Mouse (Mus musculus): ENCODE measurements around the gene AI467606. TPM values are rescaled to one million over a fixed set of nuclear protein-coding genes. Genes with fewer than 3 reads are reported as not detected.

The AI467606 gene
- polyA plus RNA-seq, 1 experiment, result 135 TPM

DNA sequence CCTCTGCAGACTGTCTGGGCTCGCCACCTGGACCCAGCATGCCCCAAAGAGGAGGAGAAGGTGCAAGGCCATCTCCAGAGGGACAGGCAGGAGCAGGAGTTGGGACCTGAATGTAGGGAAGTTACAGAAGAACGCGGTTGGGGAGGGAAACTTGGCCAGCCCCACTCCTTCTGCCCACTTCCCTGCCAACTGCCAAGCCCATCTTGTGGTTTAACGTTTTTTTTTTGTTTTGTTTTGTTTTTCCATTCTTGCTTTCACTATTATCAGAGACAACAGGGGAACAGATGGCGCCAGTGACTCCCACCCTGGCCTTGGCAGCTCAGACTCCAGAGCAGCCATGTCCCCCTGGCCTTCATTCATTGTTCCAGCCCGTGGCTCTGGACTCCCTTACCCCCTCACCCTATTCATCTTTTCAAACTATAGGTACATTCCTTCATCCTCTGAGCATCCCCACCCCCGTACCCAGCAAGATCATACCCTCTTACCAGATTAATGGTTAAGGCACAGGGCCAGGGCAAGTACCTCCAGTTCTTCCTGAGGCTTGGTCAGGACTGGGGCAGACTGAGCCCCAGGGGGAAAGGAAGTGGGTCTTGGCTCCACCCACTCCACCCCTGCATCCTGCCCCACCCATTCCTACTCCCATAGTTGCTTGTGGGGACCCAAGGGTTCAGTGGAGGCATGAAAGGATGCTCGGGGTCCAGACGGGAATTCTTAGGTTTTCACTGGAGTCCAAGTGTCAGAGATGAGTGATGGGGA is 46.3 kb downstream of the AI467606 start, which contains the start of gene Spn:
Gene Spn (minus strand): TSS at position 562 of the 756 bp plus-strand sequence.
- H3K4me3 ChIP-seq (ENCODE audit: extremely low read depth, insufficient read depth, insufficient read length), result peak within 1 kb of the TSS; percentile 54
- WGBS, result 8% methylated on average over 9 of the region's 9 CpGs
- peak in 1 of 2 experiments; percentile 57 for DNase-seq (ENCODE audit: low read depth in 1 of 2, low spot score in 2 of 2)
- H3K36me3 ChIP-seq (ENCODE audit: control insufficient read depth, insufficient read depth, low read length), result no peaks in the 10 kb centered on the region
- H3K27me3 ChIP-seq (ENCODE audit: control insufficient read depth, insufficient read depth, low read length), result no peaks in the 10 kb centered on the region
- H3K4me1 ChIP-seq (ENCODE audit: control insufficient read depth, insufficient read depth, insufficient read length), result peaks cover 43% of the 10 kb centered on the region
- H3K27ac ChIP-seq (ENCODE audit: insufficient read depth, low read length), result peak within 1 kb of the TSS; percentile 80
- TF ChIP-seq CTCF (IDR thresholded peaks at IDR 0.05; ENCODE audit: extremely low read depth, insufficient read depth, insufficient read length, insufficient replicate concordance), result no peak
- peak; percentile 45; the same call in 1 of the 2 replicates for TF ChIP-seq POLR2A (IDR thresholded peaks at IDR 0.05; ENCODE audit: low read depth, low read length)

GRCm38 (mm10) chr7:127139100-127139499 is 47.9 kb downstream of the AI467606 start:
- no peak overlapping the region for H3K4me3 ChIP-seq (ENCODE audit: extremely low read depth, insufficient read depth, insufficient read length)
- no peaks in the 10 kb centered on the region for H3K36me3 ChIP-seq (ENCODE audit: control insufficient read depth, insufficient read depth, low read length)
- H3K27me3 ChIP-seq (ENCODE audit: control insufficient read depth, insufficient read depth, low read length), result no peaks in the 10 kb centered on the region
- 72% methylated on average over 7 of the region's 7 CpGs for WGBS
- H3K4me1 ChIP-seq (ENCODE audit: control insufficient read depth, insufficient read depth, insufficient read length), result peaks cover 40% of the 10 kb centered on the region
- TF ChIP-seq CTCF (IDR thresholded peaks at IDR 0.05; ENCODE audit: extremely low read depth, insufficient read depth, insufficient read length, insufficient replicate concordance) (no peak), POLR2A (IDR thresholded peaks at IDR 0.05; ENCODE audit: low read depth, low read length) (no peak)
- no peak for DNase-seq (ENCODE audit: low read depth in 1 of 2, low spot score in 2 of 2)
- no peak overlapping the region for H3K27ac ChIP-seq (ENCODE audit: insufficient read depth, low read length)

DNA sequence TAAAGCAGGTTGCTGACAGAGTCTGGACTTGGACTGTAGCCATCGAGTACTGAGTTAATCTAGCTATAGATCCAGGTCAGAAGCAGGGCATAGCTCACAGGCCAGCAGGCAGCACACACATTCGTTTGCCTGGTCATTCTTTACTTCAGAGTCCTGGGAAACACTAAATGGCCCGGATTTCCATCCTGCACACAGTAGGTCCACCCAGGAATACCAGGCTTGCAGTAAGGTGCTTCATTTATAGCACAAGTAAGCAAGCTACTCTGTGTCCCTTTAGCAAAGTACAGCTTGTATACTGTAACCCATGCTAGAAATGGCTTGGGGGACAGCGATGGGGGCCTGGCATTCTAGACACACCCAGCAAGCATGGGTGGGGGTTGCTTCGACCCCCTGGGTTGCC is 48.4 kb downstream of the AI467606 start:
- peaks cover 36% of the 10 kb centered on the region for H3K4me1 ChIP-seq (ENCODE audit: control insufficient read depth, insufficient read depth, insufficient read length)
- no peak overlapping the region for H3K4me3 ChIP-seq (ENCODE audit: extremely low read depth, insufficient read depth, insufficient read length)
- DNase-seq (ENCODE audit: low read depth in 1 of 2, low spot score in 2 of 2), result no peak
- H3K27ac ChIP-seq (ENCODE audit: insufficient read depth, low read length), result peak overlapping the region; percentile 28; the same call in 1 of the 2 replicates
- TF ChIP-seq POLR2A (IDR thresholded peaks at IDR 0.05; ENCODE audit: low read depth, low read length), result no peak
- TF ChIP-seq CTCF (IDR thresholded peaks at IDR 0.05; ENCODE audit: extremely low read depth, insufficient read depth, insufficient read length, insufficient replicate concordance), result no peak
- H3K36me3 ChIP-seq (ENCODE audit: control insufficient read depth, insufficient read depth, low read length), result no peaks in the 10 kb centered on the region
- H3K27me3 ChIP-seq (ENCODE audit: control insufficient read depth, insufficient read depth, low read length), result no peaks in the 10 kb centered on the region
- 67% methylated on average over 5 of the region's 5 CpGs for WGBS

- no peaks in the 10 kb centered on the region for H3K36me3 ChIP-seq (ENCODE audit: control insufficient read depth, insufficient read depth, low read length)
- 43% methylated on average over 7 of the region's 7 CpGs for WGBS
- peak overlapping the region; percentile 41; the same call in 1 of the 2 replicates for H3K27ac ChIP-seq (ENCODE audit: insufficient read depth, low read length)
- DNase-seq (ENCODE audit: low read depth in 1 of 2, low spot score in 2 of 2), result no peak
- H3K4me1 ChIP-seq (ENCODE audit: control insufficient read depth, insufficient read depth, insufficient read length), result peaks cover 24% of the 10 kb centered on the region; the same call in 1 of the 2 replicates
- H3K4me3 ChIP-seq (ENCODE audit: extremely low read depth, insufficient read depth, insufficient read length), result no peak overlapping the region
- H3K27me3 ChIP-seq (ENCODE audit: control insufficient read depth, insufficient read depth, low read length), result no peaks in the 10 kb centered on the region
- peak; percentile 9; the same call in 1 of the 2 replicates for TF ChIP-seq CTCF (IDR thresholded peaks at IDR 0.05; ENCODE audit: extremely low read depth, insufficient read depth, insufficient read length, insufficient replicate concordance)
- TF ChIP-seq POLR2A (IDR thresholded peaks at IDR 0.05; ENCODE audit: low read depth, low read length), result no peak
These were observed 49.7 kb downstream of the AI467606 start for GRCm38 (mm10) chr7:127140623-127141404.

DNA sequence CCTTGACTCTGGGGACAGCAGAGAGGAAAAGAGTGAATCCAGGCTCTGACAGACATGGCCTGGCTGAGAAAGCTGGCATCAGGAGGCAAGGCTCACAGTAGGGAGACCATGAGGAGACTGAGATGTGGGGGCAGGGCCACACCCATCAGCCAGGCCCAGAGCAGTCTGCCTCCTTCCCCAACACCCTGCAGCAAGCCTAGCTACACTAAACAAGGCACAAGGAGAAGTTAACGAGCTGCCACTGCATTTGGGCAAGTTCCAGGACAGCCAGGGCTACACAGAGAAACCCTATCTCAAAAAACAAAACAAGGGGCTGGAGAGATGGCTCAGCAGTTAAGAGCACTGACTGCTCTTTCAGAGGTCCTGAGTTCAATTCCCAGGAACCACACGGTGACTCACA is 51.1 kb downstream of the AI467606 start:
- H3K27me3 ChIP-seq (ENCODE audit: control insufficient read depth, insufficient read depth, low read length), result no peaks in the 10 kb centered on the region
- H3K4me3 ChIP-seq (ENCODE audit: extremely low read depth, insufficient read depth, insufficient read length), result peak overlapping the region; percentile 22; the same call in 1 of the 2 replicates
- H3K4me1 ChIP-seq (ENCODE audit: control insufficient read depth, insufficient read depth, insufficient read length), result peaks cover 13% of the 10 kb centered on the region; the same call in 1 of the 2 replicates
- H3K27ac ChIP-seq (ENCODE audit: insufficient read depth, low read length), result peak overlapping the region; percentile 13; the same call in 1 of the 2 replicates
- H3K36me3 ChIP-seq (ENCODE audit: control insufficient read depth, insufficient read depth, low read length), result no peaks in the 10 kb centered on the region
- DNase-seq (ENCODE audit: low read depth in 1 of 2, low spot score in 2 of 2), result no peak
- TF ChIP-seq CTCF (IDR thresholded peaks at IDR 0.05; ENCODE audit: extremely low read depth, insufficient read depth, insufficient read length, insufficient replicate concordance) (no peak), POLR2A (IDR thresholded peaks at IDR 0.05; ENCODE audit: low read depth, low read length) (no peak)
- 53% methylated on average over 2 of the region's 2 CpGs for WGBS

GRCm38 (mm10) chr7:127142666-127143065 is 51.5 kb downstream of the AI467606 start:
- TF ChIP-seq CTCF (IDR thresholded peaks at IDR 0.05; ENCODE audit: extremely low read depth, insufficient read depth, insufficient read length, insufficient replicate concordance) (no peak), POLR2A (IDR thresholded peaks at IDR 0.05; ENCODE audit: low read depth, low read length) (no peak)
- Histone ChIP-seq H3K36me3 (ENCODE audit: control insufficient read depth, insufficient read depth, low read length) (no peaks in the 10 kb centered on the region), H3K27me3 (ENCODE audit: control insufficient read depth, insufficient read depth, low read length) (no peaks in the 10 kb centered on the region), H3K4me1 (ENCODE audit: control insufficient read depth, insufficient read depth, insufficient read length) (peaks cover 9% of the 10 kb centered on the region; the same call in 1 of the 2 replicates), H3K4me3 (ENCODE audit: extremely low read depth, insufficient read depth, insufficient read length) (peak overlapping the region; percentile 22; the same call in 1 of the 2 replicates), H3K27ac (ENCODE audit: insufficient read depth, low read length) (no peak overlapping the region; the same call in 1 of the 2 replicates)
- 70% methylated on average over 4 of the region's 4 CpGs for WGBS
- DNase-seq (ENCODE audit: low read depth in 1 of 2, low spot score in 2 of 2), result no peak

Other genes starting within 250 kb of the AI467606 start
- not detected in 2 replicates for gene Doc2a, start 243.9 kb upstream of the AI467606 start, polyA plus RNA-seq (2012; rRNA removed)
- 7.4 and 8.6 TPM in 2 replicates for gene Hirip3, start 229.4 kb upstream of the AI467606 start, polyA plus RNA-seq (2012; rRNA removed)
- gene Ino80e, start 229.0 kb upstream of the AI467606 start, polyA plus RNA-seq (2012; rRNA removed), result 40.1 and 56.0 TPM in 2 replicates
- 97.0 and 109 TPM in 2 replicates for gene Taok2, start 206.7 kb upstream of the AI467606 start, polyA plus RNA-seq (2012; rRNA removed)
- 81.7 and 94.0 TPM in 2 replicates for gene Tmem219, start 168.4 kb upstream of the AI467606 start, polyA plus RNA-seq (2012; rRNA removed)
- gene Kctd13, start 162.5 kb upstream of the AI467606 start, polyA plus RNA-seq (2012; rRNA removed), result 21.5 and 29.9 TPM in 2 replicates
- gene Asphd1, start 141.8 kb upstream of the AI467606 start, polyA plus RNA-seq (2012; rRNA removed), result not detected in 2 replicates
- 2.4 and 2.9 TPM in 2 replicates for gene Sez6l2, start 140.8 kb upstream of the AI467606 start, polyA plus RNA-seq (2012; rRNA removed)
- gene Cdipt, start 115.4 kb upstream of the AI467606 start, polyA plus RNA-seq (2012; rRNA removed), result 154 and 201 TPM in 2 replicates
- gene Cdiptos, start 115.3 kb upstream of the AI467606 start, polyA plus RNA-seq (2012; rRNA removed), result 0.59 and 0.71 TPM in 2 replicates
- gene Mvp, start 76.7 kb upstream of the AI467606 start, polyA plus RNA-seq (2012; rRNA removed), result 63.3 and 80.9 TPM in 2 replicates
- gene Pagr1b, start 74.9 kb upstream of the AI467606 start, polyA plus RNA-seq (2012; rRNA removed), result 0.48 and 2.5 TPM in 2 replicates
- gene Pagr1a, start 74.0 kb upstream of the AI467606 start, polyA plus RNA-seq (2012; rRNA removed), result 3.1 and 3.3 TPM in 2 replicates
- gene Gm42742, start 70.3 kb upstream of the AI467606 start, polyA plus RNA-seq (2012; rRNA removed), result 27.8 and 31.8 TPM in 2 replicates
- gene Prrt2, start 70.1 kb upstream of the AI467606 start, polyA plus RNA-seq (2012; rRNA removed), result 5.8 and 6.5 TPM in 2 replicates
- gene Maz, start 64.3 kb upstream of the AI467606 start, polyA plus RNA-seq (2012; rRNA removed), result 215 and 345 TPM in 2 replicates
- 6.3 and 8.2 TPM in 2 replicates for gene Kif22, start 48.9 kb upstream of the AI467606 start, polyA plus RNA-seq (2012; rRNA removed)
- gene Zg16, start 4.0 kb upstream of the AI467606 start, polyA plus RNA-seq (2012; rRNA removed), result 1,018 and 1,065 TPM in 2 replicates
- 5.5 and 5.8 TPM in 2 replicates for gene Qprt, start 30.9 kb downstream of the AI467606 start, polyA plus RNA-seq (2012; rRNA removed)
- gene Spn, start 46.5 kb downstream of the AI467606 start, polyA plus RNA-seq (2012; rRNA removed), result 54.6 and 56.6 TPM in 2 replicates
- 22.7 and 26.4 TPM in 2 replicates for gene Cd2bp2, start 104.7 kb downstream of the AI467606 start, polyA plus RNA-seq (2012; rRNA removed)
- gene Tbc1d10b, start 117.1 kb downstream of the AI467606 start, polyA plus RNA-seq (2012; rRNA removed), result 33.0 and 34.3 TPM in 2 replicates
- gene Mylpf, start 117.5 kb downstream of the AI467606 start, polyA plus RNA-seq (2012; rRNA removed), result 1.2 and 5.2 TPM in 2 replicates
- gene Zfp553, start 141.7 kb downstream of the AI467606 start, polyA plus RNA-seq (2012; rRNA removed), result 9.2 and 12.9 TPM in 2 replicates
- 280 and 335 TPM in 2 replicates for gene Sept1, start 141.8 kb downstream of the AI467606 start, polyA plus RNA-seq (2012; rRNA removed)
- 35.6 and 68.3 TPM in 2 replicates for gene Zfp771, start 152.9 kb downstream of the AI467606 start, polyA plus RNA-seq (2012; rRNA removed)
- gene Dctpp1, start 169.3 kb downstream of the AI467606 start, polyA plus RNA-seq (2012; rRNA removed), result 30.8 and 37.5 TPM in 2 replicates
- gene Sephs2, start 182.7 kb downstream of the AI467606 start, polyA plus RNA-seq (2012; rRNA removed), result 12.9 and 16.0 TPM in 2 replicates
- gene Itgal, start 204.9 kb downstream of the AI467606 start, polyA plus RNA-seq (2012; rRNA removed), result 92.1 and 105 TPM in 2 replicates